Mouse (Mus musculus) adrenal gland, adult (tissue): ENCODE data around the gene Gm17349.

ENCODE experiments used
- DNase-seq, 2 experiments: peaks; one replicate each; pipeline ENCODE4 v3.0.0; 2022 to 2023; ENCODE audit warnings: low spot score in 1 of 2; ENCODE audit not compliant: inconsistent age in 2 of 2

Gene Gm17349

GRCm38 (mm10) chr15:99718461-99719021, 13.3 kb upstream of the Gm17349 start:
- peak in 1 of 2 experiments; percentile 62 for DNase-seq

- DNase-seq, result peak; percentile 82 to 92
Observed at GRCm38 (mm10) chr15:99717386-99718334, 12.4 kb upstream of the Gm17349 start, which contains the start of gene Gpd1. Gpd1 (plus strand) TSS chr15:99717515.

- peak in 1 of 2 experiments; percentile 47 for DNase-seq
Observed at GRCm38 (mm10) chr15:99716814-99717213, 11.5 kb upstream of the Gm17349 start.

GRCm38 (mm10) chr15:99715982-99716746, 10.9 kb upstream of the Gm17349 start:
- DNase-seq, result peak in 1 of 2 experiments; percentile 74

- DNase-seq, result peak; percentile 61 to 83
Observed at GRCm38 (mm10) chr15:99715361-99715865, 10.1 kb upstream of the Gm17349 start.

GRCm38 (mm10) chr15:99714858-99715257, 9.6 kb upstream of the Gm17349 start:
- peak; percentile 83 to 92 for DNase-seq

GRCm38 (mm10) chr15:99714206-99714605, 8.9 kb upstream of the Gm17349 start:
- DNase-seq, result peak; percentile 92 to 93

- peak in 1 of 2 experiments; percentile 58 for DNase-seq
Observed at GRCm38 (mm10) chr15:99713569-99713968, 8.3 kb upstream of the Gm17349 start.

- peak in 1 of 2 experiments; percentile 69 for DNase-seq
Observed at GRCm38 (mm10) chr15:99712666-99713559, 7.6 kb upstream of the Gm17349 start.

- no peak for DNase-seq
Observed at GRCm38 (mm10) chr15:99711491-99711890, 6.2 kb upstream of the Gm17349 start.

- peak; percentile 69 to 87 for DNase-seq
Observed at GRCm38 (mm10) chr15:99710221-99711190, 5.2 kb upstream of the Gm17349 start.

- no peak for DNase-seq
Observed at GRCm38 (mm10) chr15:99708176-99708575, 2.9 kb upstream of the Gm17349 start.

- peak; percentile 80 to 84 for DNase-seq
Observed at GRCm38 (mm10) chr15:99704881-99705280, 409 bp downstream of the Gm17349 start.

- peak; percentile 80 to 90 for DNase-seq
Observed at GRCm38 (mm10) chr15:99704041-99704681, 1.1 kb downstream of the Gm17349 start.

GRCm38 (mm10) chr15:99703676-99704040, 1.6 kb downstream of the Gm17349 start:
- peak; percentile 52 to 85 for DNase-seq

GRCm38 (mm10) chr15:99703104-99703503, 2.2 kb downstream of the Gm17349 start:
- peak; percentile 51 to 77 for DNase-seq

- DNase-seq, result peak; percentile 94 to 98
Observed at GRCm38 (mm10) chr15:99701999-99702900, 3.0 kb downstream of the Gm17349 start, which contains the start of gene Smarcd1. Smarcd1 (plus strand) TSS chr15:99702129.
